Mouse (Mus musculus) brown adipose tissue, adult 24 weeks (tissue): ENCODE results near the gene Rpl15. TPM values are rescaled to one million over a fixed set of nuclear protein-coding genes. Genes with fewer than 3 reads are reported as not detected.
"Not testable (repeated sequence)": the region's sequence is repeated elsewhere in the genome, so short reads cannot be mapped to it uniquely, and the experiment has no call there.

ENCODE experiments used
- H3K27ac ChIP-seq: fragments of 200-500 bp; replicated peaks from 2 replicates; pipeline ENCODE4 v1.5.1; 2012; ENCODE audit warnings: low read depth, mild to moderate bottlenecking, low read length
- H3K4me1 ChIP-seq: fragments of 200-500 bp; 2 replicates; pipeline ENCODE4 v1.6.1; 2012; ENCODE audit warnings: low read length, mixed read lengths; ENCODE audit not compliant: control insufficient read depth, insufficient read depth, insufficient read length
- H3K4me3 ChIP-seq: fragments of 200-500 bp; 2 replicates; pipeline ENCODE4 v1.5.1; 2012; ENCODE audit warnings: low read depth, mild to moderate bottlenecking, low read length, moderate library complexity; ENCODE audit not compliant: insufficient read depth
- polyA plus RNA-seq: library from polyadenylated mRNA; stranded (reverse); fragments of >200 nt; gene quantifications from 2 replicates; pipeline ENCODE4 v1.2.4, GENCODE M21; 2012; ENCODE audit not compliant: missing spikeins, insufficient read depth, insufficient read length

Rpl15 gene
- polyA plus RNA-seq, 1 experiment, result 276 TPM

DNA sequence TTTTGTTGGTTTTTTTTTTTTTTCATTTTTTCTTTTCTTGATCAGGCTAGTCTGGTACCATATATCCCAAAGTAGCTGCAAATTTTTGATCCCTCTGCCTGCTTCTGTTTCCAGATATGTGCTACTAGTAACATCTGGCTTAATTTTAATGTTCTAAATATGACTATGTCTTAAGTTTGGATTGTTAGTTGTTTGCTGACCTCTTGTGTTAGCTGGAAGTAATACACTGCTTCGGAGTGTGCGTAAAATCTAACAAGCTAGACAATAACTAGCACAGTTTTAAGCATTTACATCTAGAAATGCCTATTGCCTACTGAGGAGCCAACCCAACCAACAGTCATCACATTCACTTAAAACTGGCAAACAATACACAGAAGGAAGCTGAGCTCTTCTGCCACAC lies 13.4 kb upstream of the Rpl15 start:
- H3K27ac ChIP-seq, result no peak overlapping the region
- peaks cover 11% of the 10 kb centered on the region; the same call in 1 of the 2 replicates for H3K4me1 ChIP-seq
- H3K4me3 ChIP-seq, result no peak overlapping the region

DNA sequence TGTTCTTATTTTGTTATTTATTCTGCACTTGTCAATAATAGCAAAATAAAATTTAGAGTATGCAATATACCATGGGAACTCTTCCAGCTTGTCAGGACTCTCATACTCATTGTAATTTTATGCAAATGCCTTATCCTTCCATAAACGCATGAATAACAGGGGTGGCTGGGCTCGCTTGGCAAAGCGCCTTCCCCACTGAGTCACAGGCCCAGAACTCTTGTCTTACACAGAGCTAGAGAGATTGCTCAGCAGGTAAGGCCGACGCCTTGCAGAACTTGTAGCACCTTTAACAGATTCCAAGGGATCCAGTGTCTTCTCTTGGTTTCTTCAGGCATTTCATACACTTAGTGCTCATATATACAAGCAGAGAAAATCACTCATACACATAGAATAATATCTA lies 9.2 kb upstream of the Rpl15 start:
- Histone ChIP-seq H3K4me3 (no peak overlapping the region), H3K4me1 (no peaks in the 10 kb centered on the region), H3K27ac (no peak overlapping the region)

DNA sequence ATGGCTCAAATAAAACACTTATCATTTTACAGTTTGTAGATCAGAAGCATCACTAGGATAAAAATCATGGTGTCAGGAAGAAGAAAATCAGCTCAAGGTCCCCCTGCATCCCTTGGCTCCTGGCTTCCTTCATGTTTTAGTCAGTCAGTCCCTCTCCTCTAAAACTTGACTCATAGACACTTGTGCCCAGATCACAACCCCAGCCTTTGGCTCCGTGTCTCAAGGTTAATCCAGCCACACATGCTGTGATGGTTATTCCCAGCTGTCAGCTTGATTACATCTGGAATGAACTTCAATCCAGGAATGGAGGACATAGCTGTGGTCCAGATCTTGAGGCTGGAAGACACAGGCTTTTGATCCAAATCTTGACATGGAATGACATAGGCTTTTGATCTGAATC lies 3.3 kb upstream of the Rpl15 start:
- H3K27ac ChIP-seq, result no peak overlapping the region
- H3K4me1 ChIP-seq, result peaks cover 3% of the 10 kb centered on the region; the same call in 1 of the 2 replicates
- no peak overlapping the region for H3K4me3 ChIP-seq

DNA sequence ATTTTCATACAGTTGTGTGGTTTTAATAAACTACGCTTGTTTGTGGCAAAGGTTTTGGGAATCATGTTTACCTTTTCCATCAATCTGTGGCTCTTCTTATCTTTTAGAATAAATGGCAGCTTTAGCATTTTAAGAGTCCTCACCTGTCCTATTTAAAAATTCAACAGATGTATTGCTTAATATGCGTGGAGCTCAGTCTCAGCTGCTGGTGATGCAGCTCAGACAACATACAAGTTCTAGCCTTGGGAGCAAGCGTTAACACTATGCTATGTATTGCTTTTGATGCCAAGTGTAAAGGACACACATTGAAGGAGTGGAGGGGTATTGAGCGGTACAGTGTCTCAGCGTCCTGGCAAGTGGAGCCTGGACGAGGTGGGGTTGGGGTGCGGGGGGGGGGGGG lies 475 bp upstream of the Rpl15 start:
- peaks cover 3% of the 10 kb centered on the region; the same call in 1 of the 2 replicates for H3K4me1 ChIP-seq
- peak overlapping the region; percentile 84 for H3K4me3 ChIP-seq
- no peak overlapping the region for H3K27ac ChIP-seq

DNA sequence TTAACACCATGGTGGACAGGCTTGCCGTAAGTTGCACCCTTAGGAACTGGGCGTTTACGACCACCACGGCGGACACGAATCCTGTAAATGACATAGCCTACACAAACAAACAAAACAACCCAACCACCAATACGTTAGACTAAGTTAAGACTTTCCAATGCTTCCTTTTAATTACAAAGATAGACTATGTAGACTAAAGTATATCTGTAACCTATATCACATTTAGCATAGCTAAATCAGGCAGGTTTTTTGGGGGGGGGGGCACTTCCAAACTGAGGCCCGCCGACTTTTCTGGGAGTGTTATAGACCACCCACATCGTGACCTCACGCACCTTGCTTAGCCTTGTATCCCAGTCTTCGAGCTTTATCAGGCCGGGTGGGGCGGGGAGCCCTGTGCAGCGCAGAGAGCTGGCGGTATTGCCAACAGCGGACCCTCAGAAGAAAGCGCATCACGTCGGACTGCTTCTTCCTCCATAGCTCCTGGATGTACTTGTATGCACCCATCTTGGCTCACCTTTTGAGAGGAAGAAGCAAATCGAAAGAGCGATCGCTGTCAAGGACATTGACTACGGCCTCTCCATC lies 1.2 kb downstream of the Rpl15 start:
- peak overlapping the region; percentile 85 for H3K4me3 ChIP-seq
- not testable (repeated sequence) for H3K27ac ChIP-seq

DNA sequence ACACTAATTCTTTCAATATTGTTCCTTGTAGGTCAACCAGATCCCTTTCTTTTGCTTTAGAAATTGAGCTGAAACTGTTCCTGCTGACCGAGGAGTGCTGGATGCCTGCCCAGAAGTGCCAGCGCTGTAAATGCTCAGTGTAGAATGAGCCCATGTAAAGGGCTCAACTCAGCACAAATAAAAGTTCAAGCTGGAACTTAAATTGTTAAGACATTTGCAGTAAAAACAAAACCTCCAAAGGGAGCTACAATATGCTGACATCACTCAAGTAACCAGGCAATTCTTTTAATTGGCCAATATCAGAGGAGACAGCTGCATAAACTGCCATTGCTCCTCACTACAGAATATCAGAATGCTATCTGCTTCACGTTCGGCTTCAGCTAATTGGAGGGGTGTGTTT lies 7.8 kb downstream of the Rpl15 start:
- no peak overlapping the region for H3K4me3 ChIP-seq
- no peaks in the 10 kb centered on the region for H3K4me1 ChIP-seq
- no peak overlapping the region for H3K27ac ChIP-seq

More for the DNA sequence above, 1.2 kb downstream of the Rpl15 start:
- not testable (repeated sequence) for H3K4me1 ChIP-seq

DNA sequence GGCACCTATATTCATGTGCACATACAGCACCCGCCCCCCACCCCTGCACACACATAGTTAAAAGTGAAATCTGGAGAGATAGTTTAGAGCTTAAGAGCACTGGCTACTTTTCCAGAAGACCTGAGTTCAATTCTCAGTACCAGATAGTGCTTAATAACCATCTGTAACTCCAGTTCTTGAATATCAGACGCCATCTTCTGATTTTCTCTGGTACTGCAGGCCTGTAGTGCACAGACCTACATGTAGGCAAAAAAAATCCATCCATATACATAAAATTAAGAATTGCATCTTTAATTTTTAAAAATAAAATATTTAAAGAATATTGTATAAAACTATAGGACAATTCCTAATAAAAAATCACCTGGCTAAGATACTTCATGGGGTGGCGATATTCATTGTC lies 10.0 kb downstream of the Rpl15 start:
- Histone ChIP-seq H3K4me1 (no peaks in the 10 kb centered on the region), H3K4me3 (no peak overlapping the region), H3K27ac (no peak overlapping the region)

DNA sequence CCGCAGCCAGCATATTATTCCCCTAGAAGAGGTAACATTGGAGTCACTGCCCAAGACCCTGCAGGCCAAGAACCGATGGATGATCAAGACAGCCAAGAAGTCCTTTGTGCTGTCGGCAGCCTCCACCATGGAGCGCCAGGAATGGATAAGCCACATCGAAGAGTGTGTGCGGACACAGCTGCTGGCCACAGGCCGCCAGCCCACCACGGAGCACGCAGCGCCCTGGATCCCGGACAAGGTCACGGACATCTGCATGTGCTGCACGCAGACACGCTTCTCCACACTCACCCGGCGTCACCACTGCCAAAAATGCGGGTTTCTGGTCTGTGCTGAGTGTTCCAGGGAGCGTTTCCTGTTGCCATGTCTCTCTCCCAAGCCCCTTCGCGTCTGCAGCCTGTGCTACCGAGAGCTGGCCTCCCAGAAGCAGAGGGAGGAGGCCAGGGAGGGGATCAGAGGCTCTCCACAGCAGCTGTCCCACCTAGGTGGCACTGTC lies 28.5 kb downstream of the Rpl15 start:
- H3K4me3 ChIP-seq, result no peak overlapping the region
- no peak overlapping the region for H3K27ac ChIP-seq
- no peaks in the 10 kb centered on the region for H3K4me1 ChIP-seq

DNA sequence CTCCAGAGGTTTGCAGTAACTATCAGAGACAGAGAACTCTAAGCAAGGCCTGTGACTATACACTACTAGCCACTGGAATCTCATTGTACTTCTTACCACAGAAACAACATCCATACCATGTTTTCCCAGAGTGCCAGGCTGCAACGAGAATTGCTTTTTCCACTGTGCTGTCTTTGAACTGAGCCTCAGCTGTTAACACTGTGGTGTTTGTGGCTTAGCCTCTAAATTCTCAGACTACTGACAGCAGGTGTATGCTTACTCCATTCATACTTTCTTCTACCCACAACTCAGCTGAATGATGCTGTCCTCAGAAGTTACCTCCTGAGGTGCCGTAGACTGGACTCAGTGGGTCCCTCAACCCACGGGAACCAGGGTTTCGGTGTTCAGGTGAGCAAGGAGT lies 29.4 kb downstream of the Rpl15 start:
- Histone ChIP-seq H3K27ac (no peak overlapping the region), H3K4me3 (no peak overlapping the region), H3K4me1 (no peaks in the 10 kb centered on the region)

DNA sequence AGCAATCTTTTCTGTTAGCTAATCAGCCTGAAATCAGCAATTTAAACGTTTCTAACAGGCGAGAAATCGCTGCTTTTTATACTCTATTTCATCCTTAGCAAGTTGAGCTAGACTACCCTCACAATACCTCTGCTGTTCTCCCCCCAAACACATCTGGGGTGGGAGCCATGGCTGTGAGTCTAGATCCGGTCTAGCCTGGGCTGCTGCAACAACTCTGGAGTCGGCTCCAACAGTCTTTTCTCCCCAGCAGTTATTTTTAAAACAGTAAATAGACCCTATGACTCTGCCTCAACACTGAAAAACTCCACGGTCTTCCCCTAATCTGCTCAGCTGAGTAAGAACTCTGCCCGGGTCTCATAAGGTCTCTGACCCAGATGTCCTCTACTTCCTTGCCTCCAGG lies 31.1 kb downstream of the Rpl15 start:
- Histone ChIP-seq H3K4me1 (peaks cover 2% of the 10 kb centered on the region; the same call in 1 of the 2 replicates), H3K27ac (no peak overlapping the region), H3K4me3 (no peak overlapping the region)

DNA sequence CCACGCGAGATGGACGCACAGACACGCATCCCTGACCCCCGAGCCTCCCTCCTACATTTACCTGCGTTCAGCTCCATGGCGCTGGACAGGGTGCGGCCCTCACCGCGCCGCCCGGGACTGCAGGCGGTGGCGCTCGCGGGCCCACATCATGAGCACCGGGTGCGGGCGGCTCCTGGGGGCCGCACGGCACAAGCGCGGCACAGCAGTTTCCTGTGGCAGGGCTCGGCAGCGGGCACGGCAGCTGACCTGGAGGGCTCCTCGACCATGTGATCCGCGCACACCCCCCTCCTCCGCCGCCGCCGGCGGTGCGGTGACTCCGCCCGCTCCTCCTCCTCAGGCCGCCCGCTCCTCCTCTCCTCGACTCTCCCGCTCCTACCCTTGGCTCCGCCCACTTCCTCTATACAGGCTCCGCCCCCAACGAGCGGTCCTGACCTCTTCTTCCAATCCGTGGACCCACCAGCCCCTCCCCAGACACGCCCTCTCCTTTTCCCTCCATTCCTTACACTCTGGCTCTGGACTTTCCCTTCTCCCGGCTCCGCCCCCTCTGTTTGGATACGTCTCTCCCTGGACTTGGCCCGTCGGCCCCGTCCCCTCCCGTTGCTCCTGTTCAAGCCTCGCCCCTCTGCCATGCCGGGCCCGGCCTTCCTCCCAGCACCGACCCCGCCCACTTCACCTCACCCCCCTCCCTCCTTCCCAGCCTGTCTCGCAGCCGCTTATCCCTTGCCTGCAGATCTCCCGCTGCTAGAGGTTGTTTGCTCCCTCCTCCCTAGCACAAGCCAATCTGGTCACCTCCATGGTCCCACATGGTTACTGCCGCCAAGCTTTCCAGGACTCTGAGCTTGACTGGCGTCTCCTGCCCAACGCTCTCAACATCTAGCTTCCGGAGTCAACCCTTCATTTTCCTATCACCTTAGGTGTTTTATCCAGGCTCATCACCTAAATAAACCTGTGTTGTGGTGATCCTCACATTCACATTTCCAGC lies 32.1 kb downstream of the Rpl15 start, which contains the start of gene Nr1d2:
Gene Nr1d2 (minus strand): TSS at position 378 of the 982 bp plus-strand sequence.
- Histone ChIP-seq H3K4me3 (peak within 1 kb of the TSS; percentile 86), H3K4me1 (peaks cover 9% of the 10 kb centered on the region), H3K27ac (peak within 1 kb of the TSS; percentile 99)

DNA sequence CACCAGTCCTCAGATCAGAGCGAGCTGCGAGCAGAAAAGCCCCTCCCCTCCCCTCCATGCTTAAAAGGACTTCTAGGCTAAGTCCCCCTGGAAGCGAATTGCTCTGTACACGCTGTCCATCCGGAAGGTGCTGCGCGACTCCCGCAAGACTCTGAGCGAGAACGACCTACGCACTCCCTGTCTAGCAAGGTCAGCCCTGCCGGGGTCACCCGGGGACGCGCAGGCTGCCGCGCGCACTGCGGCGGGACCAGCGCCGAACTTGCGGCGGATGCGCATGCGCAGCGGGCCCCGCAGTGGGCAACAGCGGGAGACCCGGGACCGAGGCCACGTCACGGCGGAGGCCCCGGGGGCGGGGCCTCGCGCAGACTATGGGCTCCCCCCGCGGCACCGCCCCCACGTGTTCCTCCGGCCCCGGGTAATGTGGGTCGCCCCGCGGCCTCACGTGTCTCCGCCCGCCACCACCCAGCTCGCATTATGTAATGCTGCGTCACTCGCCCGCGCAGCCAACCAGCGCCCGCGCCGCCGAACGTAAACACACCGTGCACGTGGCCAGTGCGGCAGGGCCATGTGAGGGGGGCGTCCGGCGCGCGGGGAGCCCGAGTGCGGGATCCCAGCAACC lies 33.0 kb downstream of the Rpl15 start:
- Histone ChIP-seq H3K4me3 (peak overlapping the region; percentile 86), H3K4me1 (peaks cover 12% of the 10 kb centered on the region), H3K27ac (peak overlapping the region; percentile 99)

DNA sequence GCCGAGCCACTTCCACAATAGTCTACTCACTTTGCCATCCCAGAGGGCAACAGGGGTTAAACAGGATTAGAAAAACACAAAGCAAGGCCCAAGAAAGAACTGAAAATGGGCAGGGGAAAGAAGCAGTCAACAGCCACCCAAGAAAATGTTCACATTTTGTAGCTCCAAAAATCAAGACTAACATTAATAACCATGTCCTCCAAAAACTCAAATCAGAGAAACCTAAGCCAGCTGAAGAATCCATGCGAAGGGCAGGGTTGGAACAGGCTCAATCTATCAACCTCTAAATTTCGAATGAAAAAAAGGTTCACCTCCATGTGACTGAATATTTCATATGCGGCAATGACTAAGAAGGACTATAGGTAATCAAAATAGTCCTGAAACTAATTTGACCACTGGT lies 33.8 kb downstream of the Rpl15 start:
- peak overlapping the region; percentile 60 for H3K27ac ChIP-seq
- peaks cover 16% of the 10 kb centered on the region for H3K4me1 ChIP-seq
- peak overlapping the region; percentile 28; the same call in 1 of the 2 replicates for H3K4me3 ChIP-seq

DNA sequence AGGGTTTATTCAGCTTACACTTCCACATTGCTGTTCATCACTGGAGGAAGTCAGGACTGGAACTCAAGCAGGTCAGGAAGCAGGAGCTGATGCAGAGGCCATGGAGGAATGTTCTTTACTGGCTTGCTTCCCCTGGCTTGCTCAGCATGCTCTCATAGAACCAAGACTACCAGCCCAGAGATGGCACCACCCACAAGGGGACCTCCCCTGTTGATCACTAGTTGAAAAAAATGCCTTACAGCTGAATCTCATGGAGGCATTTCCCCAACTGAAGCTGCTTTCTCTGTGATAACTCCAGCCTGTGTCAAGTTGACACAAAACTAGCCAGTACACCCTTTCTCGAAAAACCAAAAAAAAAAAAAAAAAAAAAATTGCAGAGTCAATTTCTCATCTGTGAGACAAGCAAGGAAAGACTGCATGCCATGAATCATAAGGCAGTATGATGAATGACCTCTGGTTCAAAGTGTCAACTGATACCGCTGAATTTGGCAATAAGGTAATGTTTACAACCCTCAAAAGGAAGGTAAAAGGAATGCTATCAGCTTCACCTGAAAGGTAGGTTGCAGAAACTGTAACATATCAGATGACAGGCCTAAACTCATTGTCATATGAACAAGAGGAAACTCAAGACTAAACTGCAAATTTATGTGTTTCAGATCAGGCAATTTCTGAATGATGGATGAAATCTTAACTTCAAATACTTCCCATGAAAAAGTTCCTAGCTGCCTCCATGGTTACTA lies 34.5 kb downstream of the Rpl15 start:
- not testable (repeated sequence) for H3K27ac ChIP-seq, H3K4me3 ChIP-seq
- peaks cover 16% of the 10 kb centered on the region for H3K4me1 ChIP-seq
